Mouse (Mus musculus) small intestine, adult 2 months (tissue): ENCODE measurements around the gene Rcor1.

ENCODE experiments used
- CTCF ChIP-seq: fragments of 200-500 bp; IDR thresholded peaks from 2 replicates; pipeline ENCODE4 v1.5.1; 2012; ENCODE audit warnings: low read depth, mild to moderate bottlenecking, control low read depth, inconsistent platforms, low read length, moderate library complexity, mixed read lengths; ENCODE audit not compliant: insufficient replicate concordance, insufficient read length; ENCODE audit errors: extremely low read depth
- POLR2A ChIP-seq: fragments of 200-500 bp; IDR thresholded peaks from 2 replicates; pipeline ENCODE4 v1.6.1; 2012; ENCODE audit warnings: low read depth, mild to moderate bottlenecking, control low read depth, inconsistent platforms, low read length, moderate library complexity

DNA sequence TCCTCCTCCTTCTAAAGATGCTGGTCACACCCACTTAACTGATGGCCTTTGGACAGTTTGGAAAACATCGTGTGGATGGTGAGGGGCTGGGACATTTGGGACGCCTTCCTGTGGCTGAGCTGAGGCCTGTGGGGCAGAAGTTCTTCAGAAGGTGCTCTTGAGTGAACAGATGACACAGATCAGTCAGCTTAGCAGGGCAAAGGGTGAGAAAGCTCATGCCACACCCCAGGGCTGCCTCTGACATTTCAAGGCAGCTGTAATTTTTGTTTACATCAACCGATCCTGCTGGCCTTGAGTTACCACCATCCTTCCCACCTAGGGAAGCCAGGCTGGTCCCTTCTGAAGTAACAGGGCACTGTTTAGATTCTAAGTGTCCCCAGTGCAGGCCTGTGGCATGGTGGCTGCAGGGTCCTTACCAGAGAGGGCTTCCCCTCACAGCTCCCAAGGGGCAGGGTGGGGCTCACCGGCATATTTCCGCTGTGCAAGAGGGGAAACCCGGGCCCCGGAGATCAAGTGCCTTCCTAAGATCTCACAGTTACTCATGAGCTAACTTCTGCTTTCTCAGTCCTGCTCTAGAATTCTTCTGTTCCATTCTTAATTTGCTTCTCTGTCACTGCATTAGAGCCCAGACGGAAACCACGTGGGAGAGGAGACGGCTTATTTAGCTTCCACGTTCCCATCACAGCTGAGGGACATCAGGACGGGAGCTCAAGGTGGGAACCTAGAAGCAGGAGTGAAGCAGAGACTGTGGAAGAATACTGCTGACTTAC lies 120.7 kb downstream of the Rcor1 start:
- TF ChIP-seq CTCF, result no peak
- TF ChIP-seq POLR2A, result no peak
